ENCODE assay signal across 10 mouse cellular contexts in genomic region chr10:42734546-42735060, GRCm38 (mm10). TPM values are rescaled to one million over a fixed set of nuclear protein-coding genes. Genes with fewer than 3 reads are reported as not detected.
A peak's percentile ranks its signal among the peaks of the same experiment; 100 is the strongest.
DNase-seq lines count a peak whose midpoint lies in the region; ATAC-seq lines count a peak whose summit lies in the region.
"Had no signal": no experiment of that assay in that cellular context is flagged by ENCODE, and none has a peak within 500 bp of the region (broad histone marks: within the 10 kb centered on the region; RNA-seq: fewer than 3 reads in every experiment).

No protein-coding gene starts in this region.

- no peaks in the 10 kb centered on the region for H3K4me1 ChIP-seq in midbrain, embryonic 10.5 days
- no peaks in the 10 kb centered on the region for H3K4me1 ChIP-seq in midbrain, embryonic 16.5 days (ENCODE audit: control insufficient read depth, insufficient read depth, low read length)
- H3K4me1 ChIP-seq in embryonic facial prominence, embryonic 14.5 days (ENCODE audit: control insufficient read depth, insufficient read depth, low read length) = no peaks in the 10 kb centered on the region
- H3K4me1 ChIP-seq: embryonic facial prominence, embryonic 15.5 days; limb, embryonic 12.5 days had no signal

- H3K27ac ChIP-seq in midbrain, embryonic 10.5 days (replicated peaks) = no peak overlapping the region
- no peak overlapping the region for H3K27ac ChIP-seq in midbrain, embryonic 16.5 days (ENCODE audit: low read length)
- H3K27ac ChIP-seq in embryonic facial prominence, embryonic 14.5 days (replicated peaks; ENCODE audit: low read depth, low read length) = no peak overlapping the region
- H3K27ac ChIP-seq: embryonic facial prominence, embryonic 15.5 days; limb, embryonic 12.5 days had no signal

- H3K9ac ChIP-seq in midbrain, embryonic 16.5 days (ENCODE audit: low read depth, low read length) = no peak overlapping the region
- no peak overlapping the region for H3K9ac ChIP-seq in embryonic facial prominence, embryonic 14.5 days (ENCODE audit: low read depth, low read length)
- H3K9ac ChIP-seq: embryonic facial prominence, embryonic 15.5 days; limb, embryonic 12.5 days had no signal

- DNase-seq in cerebellum, adult 8-10 months = peak; percentile 9
- DNase-seq in cerebellum, adult 11 months = no peak
- DNase-seq in midbrain, embryonic 10.5 days (ENCODE audit: low spot score) = peak; percentile 17
- peak; percentile 66 for DNase-seq in embryonic facial prominence, embryonic 14.5 days (ENCODE audit: low spot score)
- peak; percentile 13 to 64 for DNase-seq in layer of hippocampus, postnatal 14 days (ENCODE audit: low spot score in 2 of 2)
- DNase-seq in telencephalon, adult 2 months (ENCODE audit: low read depth, low spot score) = peak; percentile 8
- DNase-seq in spleen, adult 18-20 months = no peak

- no peak for ATAC-seq in midbrain, embryonic 16.5 days
- ATAC-seq in embryonic facial prominence, embryonic 14.5 days (ENCODE audit: low read depth) = no peak

- WGBS in midbrain, embryonic 10.5 days = 63% methylated on average over 5 of the region's 5 CpGs
- 58% methylated on average over 5 of the region's 5 CpGs for WGBS in midbrain, embryonic 16.5 days
- WGBS in embryonic facial prominence, embryonic 14.5 days = 59% methylated on average over 5 of the region's 5 CpGs

- H3K4me3 ChIP-seq in midbrain, embryonic 10.5 days = no peak overlapping the region
- H3K4me3 ChIP-seq in midbrain, embryonic 16.5 days (ENCODE audit: low read depth, low read length) = no peak overlapping the region
- H3K4me3 ChIP-seq in embryonic facial prominence, embryonic 14.5 days (ENCODE audit: low read depth, low read length) = no peak overlapping the region
- H3K4me3 ChIP-seq: embryonic facial prominence, embryonic 15.5 days; limb, embryonic 12.5 days had no signal

- H3K36me3 ChIP-seq in midbrain, embryonic 10.5 days = no peaks in the 10 kb centered on the region
- no peaks in the 10 kb centered on the region for H3K36me3 ChIP-seq in midbrain, embryonic 16.5 days (ENCODE audit: control insufficient read depth, insufficient read depth, low read length)
- no peaks in the 10 kb centered on the region for H3K36me3 ChIP-seq in embryonic facial prominence, embryonic 14.5 days (ENCODE audit: control insufficient read depth, insufficient read depth, low read length)
- H3K36me3 ChIP-seq: embryonic facial prominence, embryonic 15.5 days; limb, embryonic 12.5 days had no signal

- no peaks in the 10 kb centered on the region for H3K9me3 ChIP-seq in midbrain, embryonic 10.5 days (replicated peaks)
- H3K9me3 ChIP-seq in midbrain, embryonic 16.5 days (replicated peaks; ENCODE audit: control insufficient read depth, low read length, poor library complexity, severe bottlenecking) = no peaks in the 10 kb centered on the region; the same call in 1 of the 2 replicates
- 0 out of 2 replicates have a peak, but pooled peaks cover 8% of the 10 kb centered on the region for H3K9me3 ChIP-seq in embryonic facial prominence, embryonic 14.5 days (ENCODE audit: control insufficient read depth, low read length)
- H3K9me3 ChIP-seq: embryonic facial prominence, embryonic 15.5 days; limb, embryonic 12.5 days had no signal

- H3K27me3 ChIP-seq in midbrain, embryonic 10.5 days (ENCODE audit: low read depth, poor library complexity, severe bottlenecking) = no peaks in the 10 kb centered on the region
- H3K27me3 ChIP-seq in midbrain, embryonic 16.5 days (ENCODE audit: control insufficient read depth, insufficient read depth, low read depth, low read length) = no peaks in the 10 kb centered on the region
- no peaks in the 10 kb centered on the region for H3K27me3 ChIP-seq in embryonic facial prominence, embryonic 14.5 days (replicated peaks; ENCODE audit: control insufficient read depth, insufficient read depth, low read length)
- H3K27me3 ChIP-seq: embryonic facial prominence, embryonic 15.5 days had no signal

- H3K4me2 ChIP-seq in midbrain, embryonic 16.5 days (ENCODE audit: low read length) = no peak overlapping the region
- no peak overlapping the region for H3K4me2 ChIP-seq in embryonic facial prominence, embryonic 14.5 days (ENCODE audit: low read depth, low read length)
- H3K4me2 ChIP-seq: embryonic facial prominence, embryonic 15.5 days; limb, embryonic 12.5 days had no signal

RNA-seq across cellular contexts. Expression of gene Sec63, which starts 26.7 kb away (rescaled TPM):
- polyA plus RNA-seq in midbrain, embryonic 10.5 days (2016; fragmentation: Nextera tagmentation; extraction: Ambion mirVana) = 26.0 and 27.4 TPM in 2 replicates
- polyA plus RNA-seq in midbrain, embryonic 16.5 days (2015; fragmentation: Nextera tagmentation; extraction: Ambion mirVana) = 16.3 and 19.6 TPM in 2 replicates
- 25.6 and 26.5 TPM in 2 replicates for polyA plus RNA-seq in embryonic facial prominence, embryonic 14.5 days (2014; fragmentation: Nextera tagmentation; extraction: Ambion mirVana)
- total RNA-seq in layer of hippocampus, postnatal 14 days (2021) = 10 to 100 TPM; 40.9 to 43.0 TPM

Comparison
In these comparisons a context has a peak if more than half of its experiments do, and no peak if none do; other contexts are left out.
1. DNase-seq: peak in cerebellum, adult 8-10 months (single experiment), midbrain, embryonic 10.5 days (single experiment), embryonic facial prominence, embryonic 14.5 days (single experiment), layer of hippocampus, postnatal 14 days (2 of 2) and telencephalon, adult 2 months (single experiment); none in cerebellum, adult 11 months (single experiment) and spleen, adult 18-20 months (0 of 2).